Mouse (Mus musculus) E14TG2a.4 (cell line): ENCODE measurements at regions not wholly inside any gene's neighbourhood (a gene's known extent, or its start where the extent isn't known, plus 50 kb on each side); places are given as distances from the start of the nearest gene placed in this dataset.

Experiments
- CTCF ChIP-seq: conservative IDR thresholded peaks from 2 replicates; pipeline ENCODE4 v1.5.1; 2014; ENCODE audit warnings: low read length
- NANOG ChIP-seq: IDR thresholded peaks from 2 replicates; pipeline ENCODE4 v1.6.1; 2014; ENCODE audit warnings: borderline replicate concordance, low read length, mixed read lengths

DNA sequence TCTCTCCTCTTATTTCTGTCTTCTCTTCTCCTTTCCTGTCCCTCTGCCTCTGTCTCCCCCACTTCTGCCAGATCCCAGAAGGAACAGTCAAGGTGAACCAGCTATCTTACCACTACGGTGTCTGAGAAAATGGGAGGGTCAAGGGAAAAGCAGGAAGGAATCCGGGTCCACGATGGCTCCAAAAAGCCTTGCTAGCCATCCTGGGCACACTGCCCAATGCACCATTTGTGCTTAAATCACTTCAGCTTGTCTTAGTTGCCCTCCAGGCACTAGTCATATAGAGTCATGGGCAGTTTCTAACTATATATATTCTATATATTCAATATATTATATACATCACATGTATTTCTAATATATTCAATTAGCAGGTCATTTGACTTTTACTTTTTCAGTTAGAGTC is 333.1 kb downstream of the En1 start:
- TF ChIP-seq CTCF (no peak), NANOG (no peak)
